Mouse (Mus musculus): ENCODE results near the gene Jam3. TPM values are rescaled to one million over a fixed set of nuclear protein-coding genes. Genes with fewer than 3 reads are reported as not detected.

Gene Jam3
- total RNA-seq (2014; fragmentation: Nextera tagmentation) (not detected in 2 replicates), total RNA-seq (2017) (not detected in 2 replicates)

GRCm38 (mm10) chr9:27154763-27155530 is at the start of gene Jam3:
Gene Jam3 (minus strand): TSS chr9:27155421.
- peak; percentile 68 for ATAC-seq (replicated peaks; ENCODE audit: low FRiP score, low TSS enrichment, poor library complexity, severe bottlenecking)

GRCm38 (mm10) chr9:27204201-27204600 is 49.0 kb upstream of the Jam3 start:
- ATAC-seq (replicated peaks; ENCODE audit: low FRiP score, low TSS enrichment, poor library complexity, severe bottlenecking): no peak

- no peak for ATAC-seq (replicated peaks; ENCODE audit: low FRiP score, low TSS enrichment, poor library complexity, severe bottlenecking)
Measured at GRCm38 (mm10) chr9:27203134-27203533, 47.9 kb upstream of the Jam3 start.

DNA sequence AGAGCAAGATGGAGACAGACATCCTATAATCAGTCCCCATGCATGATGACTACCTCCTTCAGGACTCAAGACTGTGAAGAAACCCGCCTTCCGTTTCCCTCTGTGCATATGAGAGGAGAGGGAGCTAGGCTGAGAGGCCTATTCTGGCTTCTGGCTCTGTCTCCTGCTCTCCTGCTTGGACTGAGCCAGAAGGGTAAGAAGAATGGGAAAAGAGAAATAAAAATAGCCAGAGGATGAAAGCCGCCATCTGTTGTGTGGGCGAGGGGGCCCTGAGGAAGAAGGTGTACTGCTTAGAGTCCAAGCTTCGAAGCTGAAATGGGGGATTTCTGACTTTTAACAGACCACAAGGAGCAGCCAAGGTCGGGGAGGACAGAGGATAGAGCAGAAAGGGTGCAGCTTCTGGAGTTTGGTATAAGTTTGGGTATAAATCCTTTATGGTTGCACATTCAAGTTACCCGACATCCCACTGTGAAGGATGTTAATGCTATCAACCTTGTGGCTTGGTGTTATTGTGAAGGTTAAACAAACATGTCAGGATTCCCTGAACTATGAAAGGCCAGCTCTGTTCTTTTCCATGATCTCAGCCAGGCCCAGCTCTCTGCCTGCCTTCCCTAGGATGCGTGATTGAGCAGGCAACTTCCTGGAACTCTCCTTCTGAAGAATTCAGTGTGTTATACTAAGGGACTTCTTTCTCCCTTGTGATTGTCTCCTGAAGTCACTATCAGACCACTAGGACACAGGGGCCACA is 46.4 kb upstream of the Jam3 start:
- no peak for ATAC-seq (replicated peaks; ENCODE audit: low FRiP score, low TSS enrichment, poor library complexity, severe bottlenecking)

GRCm38 (mm10) chr9:27193592-27194080 is 38.4 kb upstream of the Jam3 start:
- ATAC-seq (replicated peaks; ENCODE audit: low FRiP score, low TSS enrichment, poor library complexity, severe bottlenecking): no peak

DNA sequence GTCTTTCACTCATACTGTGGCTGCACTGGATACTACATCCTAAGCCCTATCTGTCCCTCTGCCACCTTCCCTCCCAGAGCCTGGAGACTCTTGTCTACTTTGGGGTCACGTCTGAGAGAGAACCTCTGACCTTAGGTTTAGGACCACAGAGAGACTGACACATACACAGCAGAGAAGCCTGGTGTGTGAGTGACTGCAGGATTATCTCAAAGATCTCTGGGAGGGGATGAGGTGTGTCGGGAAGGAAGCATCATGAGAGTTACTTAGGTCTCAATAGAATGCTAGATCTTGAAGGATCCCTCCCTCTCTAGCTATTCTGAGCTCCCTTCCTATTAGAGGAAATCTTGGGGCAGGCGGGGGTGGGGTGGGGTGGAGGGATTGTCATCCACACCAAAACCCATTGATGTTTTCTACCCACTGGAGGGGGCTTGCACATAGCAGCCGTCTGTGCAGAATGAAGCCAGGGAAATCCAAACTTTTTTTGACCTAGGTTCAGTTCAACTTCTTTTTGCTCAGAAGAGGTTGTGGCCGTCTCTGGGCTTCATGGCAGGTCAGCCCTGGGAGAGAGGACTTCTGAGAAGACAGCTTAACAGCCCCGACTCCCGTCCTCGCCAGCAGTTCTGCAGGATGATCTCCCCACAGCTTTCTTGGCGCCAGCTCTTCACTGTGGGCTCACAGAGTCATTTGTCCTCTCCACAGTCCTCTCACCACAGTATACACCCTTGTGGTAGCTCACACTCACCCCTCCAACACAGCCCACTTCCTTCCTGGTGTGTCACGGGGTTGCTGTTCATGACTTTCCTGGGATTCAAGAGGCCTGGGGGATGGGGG is 37.8 kb upstream of the Jam3 start:
- no peak for ATAC-seq (replicated peaks; ENCODE audit: low FRiP score, low TSS enrichment, poor library complexity, severe bottlenecking)

GRCm38 (mm10) chr9:27192001-27192760 is 37.0 kb upstream of the Jam3 start:
- peak; percentile 86 for ATAC-seq (replicated peaks; ENCODE audit: low FRiP score, low TSS enrichment, poor library complexity, severe bottlenecking)

GRCm38 (mm10) chr9:27191501-27191981 is 36.3 kb upstream of the Jam3 start:
- ATAC-seq (replicated peaks; ENCODE audit: low FRiP score, low TSS enrichment, poor library complexity, severe bottlenecking): no peak

DNA sequence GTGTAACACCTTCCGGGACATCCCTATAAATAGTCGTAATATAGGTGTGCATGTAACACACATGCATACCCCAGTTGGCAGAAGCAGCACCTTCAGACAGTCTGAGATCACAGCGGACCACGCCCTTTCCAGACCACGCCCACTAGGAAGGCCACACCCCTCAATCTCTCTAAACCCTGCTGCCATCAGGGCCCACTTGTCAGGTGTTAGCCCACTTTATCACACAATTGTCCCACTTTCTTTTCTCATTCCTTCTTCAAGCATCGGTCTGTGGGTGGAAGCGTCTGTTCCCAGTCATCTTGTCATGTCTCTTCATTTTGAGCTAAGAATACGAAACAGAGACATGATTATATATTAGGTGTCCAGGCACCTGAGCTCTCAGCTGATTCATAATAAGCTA is 35.2 kb upstream of the Jam3 start:
- ATAC-seq (replicated peaks; ENCODE audit: low FRiP score, low TSS enrichment, poor library complexity, severe bottlenecking): no peak

- no peak for ATAC-seq (replicated peaks; ENCODE audit: low FRiP score, low TSS enrichment, poor library complexity, severe bottlenecking)
Measured at GRCm38 (mm10) chr9:27189306-27189705, 34.1 kb upstream of the Jam3 start.

DNA sequence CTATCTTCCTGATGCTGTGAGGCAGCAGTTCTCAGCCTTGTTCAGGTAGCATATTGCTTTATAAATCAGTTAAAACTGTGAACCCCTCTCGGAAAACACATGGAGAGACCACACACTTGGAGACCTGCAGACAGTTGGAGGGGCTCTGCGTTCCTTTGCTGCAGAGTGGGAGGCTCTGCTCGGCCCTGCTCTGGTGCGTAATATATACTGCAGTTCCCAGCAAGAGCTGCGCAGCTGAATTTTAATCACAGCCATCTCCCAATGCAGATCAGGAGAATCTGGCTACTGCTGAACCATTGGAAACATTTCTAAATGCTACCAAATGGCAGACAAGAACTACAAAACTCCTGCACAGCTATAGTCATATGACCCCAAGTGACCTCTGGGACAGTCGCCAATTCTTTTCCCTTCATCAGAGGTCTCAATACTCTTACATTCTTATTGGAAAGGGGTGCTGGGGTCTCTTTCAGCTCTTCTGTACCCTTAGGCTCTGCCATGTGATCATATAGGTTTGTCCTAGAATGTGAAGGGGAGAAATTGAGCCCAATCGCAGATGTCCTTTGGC is 33.5 kb upstream of the Jam3 start:
- ATAC-seq (replicated peaks; ENCODE audit: low FRiP score, low TSS enrichment, poor library complexity, severe bottlenecking): no peak

- no peak for ATAC-seq (replicated peaks; ENCODE audit: low FRiP score, low TSS enrichment, poor library complexity, severe bottlenecking)
Measured at GRCm38 (mm10) chr9:27185820-27186219, 30.6 kb upstream of the Jam3 start.

DNA sequence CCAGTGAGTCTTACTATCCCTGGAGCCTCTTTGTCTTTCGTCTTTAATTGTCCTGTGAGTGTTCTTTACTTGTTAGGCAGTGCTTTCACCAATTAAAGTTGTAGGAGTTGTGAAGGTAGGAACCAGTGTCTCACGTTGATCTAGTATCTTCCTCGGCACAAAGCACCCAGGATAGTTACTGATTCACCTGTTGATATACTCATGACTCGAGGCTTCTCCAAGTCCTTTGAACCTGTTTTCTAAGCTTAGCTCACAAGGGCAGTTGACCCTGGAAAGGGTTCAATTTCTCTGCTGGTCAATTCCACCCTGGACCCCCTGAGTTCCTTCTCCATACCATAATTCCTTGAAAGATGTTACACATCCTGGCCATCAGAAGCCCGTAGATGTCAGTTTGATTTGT is 26.9 kb upstream of the Jam3 start:
- no peak for ATAC-seq (replicated peaks; ENCODE audit: low FRiP score, low TSS enrichment, poor library complexity, severe bottlenecking)

DNA sequence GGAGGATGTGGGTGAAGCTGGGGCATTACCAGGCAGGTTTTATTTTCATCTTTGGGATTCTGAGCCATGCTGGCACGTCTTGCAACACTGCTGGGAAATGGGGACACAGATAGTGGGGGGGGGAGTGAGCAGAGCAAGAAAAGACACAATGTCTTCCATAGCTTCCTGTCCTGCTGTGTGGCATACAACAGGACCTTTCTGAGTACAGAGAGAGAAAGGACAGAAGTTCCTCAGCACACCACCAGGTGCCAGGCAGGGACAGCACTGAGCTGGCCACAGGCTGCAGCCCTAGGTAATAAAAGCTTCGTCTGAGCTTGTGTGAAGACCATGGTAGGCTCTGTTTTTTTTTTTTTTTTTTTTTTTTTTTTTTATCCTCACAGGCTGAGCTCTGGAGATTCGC is 25.3 kb upstream of the Jam3 start:
- no peak for ATAC-seq (replicated peaks; ENCODE audit: low FRiP score, low TSS enrichment, poor library complexity, severe bottlenecking)

DNA sequence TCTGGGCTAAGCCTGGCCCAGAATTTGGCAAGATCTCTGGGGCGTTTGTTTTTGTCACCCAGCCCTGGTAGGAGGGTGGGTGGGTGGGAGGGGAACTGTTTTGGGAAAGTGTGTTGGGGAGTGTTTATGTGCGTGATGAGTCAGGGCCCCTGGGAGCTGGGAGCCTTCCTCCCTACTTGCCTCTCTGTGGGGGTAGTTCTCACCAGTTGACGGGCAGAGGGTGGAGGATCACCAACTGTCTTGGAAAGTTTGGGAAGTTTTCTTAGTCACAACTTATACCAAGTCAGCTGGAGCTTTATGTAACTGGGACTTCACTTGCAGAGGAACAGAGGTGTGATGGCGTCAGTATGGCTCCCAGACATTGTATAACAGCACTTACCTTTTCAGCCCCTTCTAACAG is 23.7 kb upstream of the Jam3 start:
- ATAC-seq (replicated peaks; ENCODE audit: low FRiP score, low TSS enrichment, poor library complexity, severe bottlenecking): no peak

DNA sequence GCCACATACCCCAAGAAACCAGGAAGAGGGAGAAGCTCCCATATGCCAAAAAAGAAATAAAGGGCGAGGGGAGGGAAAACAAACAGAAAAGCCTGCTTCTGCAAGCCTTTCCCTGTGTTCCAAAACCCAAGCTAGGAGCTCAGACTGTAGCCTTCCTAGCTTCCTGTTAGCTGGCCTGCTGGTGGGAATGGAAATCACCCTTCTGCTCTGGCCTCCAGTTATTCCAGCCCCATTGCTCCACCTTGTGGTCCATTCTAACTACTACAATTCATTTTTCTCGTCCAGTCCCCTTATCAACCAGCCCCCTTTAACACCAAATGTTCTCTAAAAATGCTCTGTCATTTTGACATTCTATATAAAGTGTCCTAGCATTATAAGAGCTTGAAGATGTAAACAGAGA is 20.9 kb upstream of the Jam3 start:
- ATAC-seq (replicated peaks; ENCODE audit: low FRiP score, low TSS enrichment, poor library complexity, severe bottlenecking): peak; percentile 80

DNA sequence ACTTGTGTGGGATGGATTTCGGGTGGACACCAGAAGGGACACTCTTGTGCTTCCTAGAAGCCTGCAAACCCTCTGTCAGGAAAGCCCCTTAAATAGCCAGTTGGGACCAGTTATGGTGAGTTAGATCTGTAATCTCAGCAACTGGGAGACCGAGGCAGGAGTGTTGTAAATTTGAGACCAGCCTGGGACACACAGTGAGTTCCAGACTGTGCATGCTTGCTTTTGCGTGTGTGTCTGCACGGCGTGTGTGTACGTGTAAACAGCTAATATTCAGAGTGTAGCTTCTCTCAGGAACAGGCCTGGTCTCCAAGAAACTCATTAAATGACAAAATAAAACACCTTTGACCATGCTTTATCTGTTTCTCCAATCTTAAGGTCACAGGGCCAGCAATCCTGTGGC is 20.5 kb upstream of the Jam3 start:
- ATAC-seq (replicated peaks; ENCODE audit: low FRiP score, low TSS enrichment, poor library complexity, severe bottlenecking): no peak

DNA sequence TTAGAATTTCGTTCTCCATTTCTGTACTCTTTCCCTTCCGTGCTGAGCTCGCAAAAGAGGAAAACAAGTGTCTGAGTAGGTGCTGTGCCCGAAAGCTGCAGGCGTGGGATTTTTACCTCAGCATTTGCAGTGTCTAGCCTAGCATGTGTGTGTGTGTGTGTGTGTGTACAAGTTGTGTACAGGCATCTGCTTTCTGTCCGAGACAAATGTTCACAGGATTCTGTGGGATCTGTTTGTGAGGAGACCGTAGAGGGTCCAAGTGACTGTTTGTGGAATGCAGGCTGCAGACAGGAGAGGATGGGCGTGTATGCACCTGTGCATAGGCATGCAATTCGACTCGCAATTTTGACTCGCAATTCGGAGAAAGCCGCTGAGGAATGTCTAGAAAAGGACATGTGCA is 20.0 kb upstream of the Jam3 start:
- ATAC-seq (replicated peaks; ENCODE audit: low FRiP score, low TSS enrichment, poor library complexity, severe bottlenecking): no peak

- no peak for ATAC-seq (replicated peaks; ENCODE audit: low FRiP score, low TSS enrichment, poor library complexity, severe bottlenecking)
Measured at GRCm38 (mm10) chr9:27174079-27174478, 18.9 kb upstream of the Jam3 start.
